Mouse (Mus musculus): Measurements from ENCODE around the gene Gm20388. TPM values are rescaled to one million over a fixed set of nuclear protein-coding genes. Genes with fewer than 3 reads are reported as not detected.

Gene Gm20388
- polyA plus RNA-seq, 1 experiment = 10.6 TPM

DNA sequence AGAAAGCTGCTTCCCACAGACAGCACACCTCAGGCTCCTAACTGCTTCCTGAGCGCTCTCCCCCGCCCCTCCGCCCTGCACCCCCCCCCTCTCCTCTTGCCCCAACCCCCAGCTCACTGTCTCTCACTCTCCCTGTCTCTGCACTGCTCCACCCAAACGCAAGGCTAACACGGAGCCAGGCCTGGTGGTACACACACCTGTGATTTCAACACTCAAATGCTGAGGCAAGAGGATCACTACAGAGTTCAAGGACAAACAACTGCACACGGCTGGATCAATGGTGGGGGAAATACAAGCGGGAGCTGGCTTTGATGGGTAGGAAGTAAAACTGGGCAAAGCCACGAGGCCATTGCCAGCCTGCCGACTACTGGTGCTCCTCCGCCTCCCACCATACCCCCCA lies 1026.0 kb downstream of the Gm20388 start:
- H3K4me1 ChIP-seq (ENCODE audit: control insufficient read depth, insufficient read depth, low read length) = no peaks in the 10 kb centered on the region; the same call in 1 of the 2 replicates

DNA sequence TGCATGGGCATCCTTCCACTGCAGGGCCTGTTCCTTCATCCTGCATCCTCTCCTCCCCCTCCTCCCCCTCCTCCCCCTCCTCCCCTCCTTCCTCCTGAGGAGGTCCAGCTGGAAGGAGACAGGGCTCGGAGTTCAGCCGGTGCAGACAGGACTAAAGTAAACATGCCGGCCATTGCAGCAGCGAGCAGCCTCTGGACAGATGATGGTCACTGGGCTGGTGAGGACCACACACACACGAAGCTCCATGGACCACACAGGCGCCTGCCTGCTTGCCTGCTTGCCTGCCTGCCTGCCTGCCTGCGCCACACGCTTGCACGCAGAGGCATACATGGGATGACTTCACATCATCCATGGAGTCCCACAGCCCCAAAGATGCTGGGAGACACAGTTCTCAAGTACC lies 1026.8 kb downstream of the Gm20388 start:
- Histone ChIP-seq H3K4me1 (ENCODE audit: control insufficient read depth, insufficient read depth, low read length) (no peaks in the 10 kb centered on the region; the same call in 1 of the 2 replicates), H3K4me3 (replicated peaks; ENCODE audit: control insufficient read depth, low read depth, low read length) (no peak overlapping the region), H3K27ac (ENCODE audit: control insufficient read depth, insufficient read depth, low read depth, low read length, poor library complexity) (no peak overlapping the region)
- TF ChIP-seq CTCF (IDR thresholded peaks at IDR 0.05; ENCODE audit: control insufficient read depth, insufficient read depth, low read length) = no peak
- WGBS = 48% methylated on average over 9 of the region's 9 CpGs

More for the DNA sequence above, 1026.0 kb downstream of the Gm20388 start:
- TF ChIP-seq POLR2A (IDR thresholded peaks at IDR 0.05; ENCODE audit: borderline replicate concordance, control insufficient read depth, low read depth, low read length) = no peak
- no peak for TF ChIP-seq CTCF (IDR thresholded peaks at IDR 0.05; ENCODE audit: control insufficient read depth, insufficient read depth, low read length)
- 34% methylated on average over 10 of the region's 10 CpGs for WGBS
- no peak overlapping the region for H3K4me3 ChIP-seq (replicated peaks; ENCODE audit: control insufficient read depth, low read depth, low read length)
- H3K27ac ChIP-seq (ENCODE audit: control insufficient read depth, insufficient read depth, low read depth, low read length, poor library complexity) = no peak overlapping the region

DNA sequence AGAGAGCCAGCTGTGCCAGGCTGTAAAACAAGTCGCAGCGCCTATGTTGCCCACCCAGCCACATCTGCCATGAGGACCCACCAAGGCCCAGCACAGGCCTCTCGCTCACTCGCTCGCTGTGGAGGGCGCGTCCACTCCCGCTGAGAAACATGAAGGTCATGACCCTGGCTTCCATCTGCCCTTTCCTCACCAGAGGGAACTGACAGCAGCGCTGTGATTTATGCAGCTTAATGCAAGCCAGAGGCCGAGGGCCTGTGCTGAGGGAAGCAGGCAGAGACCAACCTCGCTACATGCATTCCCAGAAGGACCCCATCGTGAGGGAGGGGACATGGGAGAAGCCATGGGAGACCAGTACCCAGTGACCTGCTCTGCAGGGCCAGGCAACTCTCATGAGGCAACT lies 1029.6 kb downstream of the Gm20388 start:
- H3K4me1 ChIP-seq (ENCODE audit: control insufficient read depth, insufficient read depth, low read length) = no peaks in the 10 kb centered on the region; the same call in 1 of the 2 replicates
- H3K27ac ChIP-seq (ENCODE audit: control insufficient read depth, insufficient read depth, low read depth, low read length, poor library complexity) = no peak overlapping the region
- H3K4me3 ChIP-seq (replicated peaks; ENCODE audit: control insufficient read depth, low read depth, low read length) = no peak overlapping the region
- TF ChIP-seq POLR2A (IDR thresholded peaks at IDR 0.05; ENCODE audit: borderline replicate concordance, control insufficient read depth, low read depth, low read length) (no peak), CTCF (IDR thresholded peaks at IDR 0.05; ENCODE audit: control insufficient read depth, insufficient read depth, low read length) (no peak)
- 52% methylated on average over 12 of the region's 12 CpGs for WGBS

DNA sequence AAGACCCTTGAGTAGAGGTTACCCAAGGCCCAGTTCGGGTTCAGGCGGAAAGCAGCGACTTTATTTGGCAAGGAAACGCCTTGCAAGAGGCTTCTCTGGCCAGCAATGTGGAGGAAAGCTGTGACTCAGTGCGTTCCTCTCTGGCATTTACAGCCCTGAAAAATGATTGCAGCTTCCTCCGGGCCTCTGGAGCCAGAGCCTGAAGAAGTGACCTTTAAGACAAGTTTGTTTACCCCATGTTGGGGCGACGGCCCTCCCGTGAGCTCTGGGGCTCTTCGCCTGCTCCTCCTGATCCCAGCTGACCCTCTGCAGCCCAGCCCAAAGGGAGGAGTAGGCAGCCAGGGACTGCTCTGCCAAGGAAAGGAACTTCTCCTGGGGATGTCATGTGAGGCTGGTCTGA lies 1036.6 kb downstream of the Gm20388 start:
- WGBS = 28% methylated on average over 10 of the region's 10 CpGs
- TF ChIP-seq CTCF (IDR thresholded peaks at IDR 0.05; ENCODE audit: control insufficient read depth, insufficient read depth, low read length) (no peak), POLR2A (IDR thresholded peaks at IDR 0.05; ENCODE audit: borderline replicate concordance, control insufficient read depth, low read depth, low read length) (no peak)
- no peak overlapping the region for H3K4me3 ChIP-seq (replicated peaks; ENCODE audit: control insufficient read depth, low read depth, low read length)

DNA sequence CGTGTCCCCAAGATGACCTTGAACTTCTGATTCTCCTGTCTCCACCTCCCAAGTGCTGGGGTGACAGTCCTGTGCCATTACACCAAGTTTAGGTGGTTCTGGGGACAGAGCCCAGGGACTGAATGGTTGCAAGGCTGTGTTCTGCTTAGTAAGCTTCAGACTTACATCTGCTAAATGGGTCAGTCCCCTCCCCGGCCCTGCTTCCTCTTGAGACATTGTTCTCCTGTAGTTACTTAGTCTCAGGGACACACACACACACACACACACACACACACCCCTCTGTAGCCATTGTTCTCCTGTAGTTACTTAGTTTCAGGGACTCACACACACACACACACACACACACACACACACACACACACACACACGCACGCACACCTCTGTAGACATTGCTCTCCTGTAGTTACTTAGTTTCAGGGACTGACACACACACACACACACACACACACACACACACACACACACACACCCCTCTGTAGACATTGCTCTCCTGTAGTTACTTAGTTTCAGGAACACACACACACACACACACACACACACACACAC lies 1037.5 kb downstream of the Gm20388 start:
- Histone ChIP-seq H3K27ac (ENCODE audit: control insufficient read depth, insufficient read depth, low read depth, low read length, poor library complexity) (no peak overlapping the region), H3K4me3 (replicated peaks; ENCODE audit: control insufficient read depth, low read depth, low read length) (no peak overlapping the region), H3K4me1 (ENCODE audit: control insufficient read depth, insufficient read depth, low read length) (no peaks in the 10 kb centered on the region)
- TF ChIP-seq POLR2A (IDR thresholded peaks at IDR 0.05; ENCODE audit: borderline replicate concordance, control insufficient read depth, low read depth, low read length) (no peak), CTCF (IDR thresholded peaks at IDR 0.05; ENCODE audit: control insufficient read depth, insufficient read depth, low read length) (no peak)
- WGBS = 46% methylated on average over 4 of the region's 4 CpGs

More for the DNA sequence above, 1036.6 kb downstream of the Gm20388 start:
- Histone ChIP-seq H3K4me1 (ENCODE audit: control insufficient read depth, insufficient read depth, low read length) (no peaks in the 10 kb centered on the region), H3K27ac (ENCODE audit: control insufficient read depth, insufficient read depth, low read depth, low read length, poor library complexity) (no peak overlapping the region)

DNA sequence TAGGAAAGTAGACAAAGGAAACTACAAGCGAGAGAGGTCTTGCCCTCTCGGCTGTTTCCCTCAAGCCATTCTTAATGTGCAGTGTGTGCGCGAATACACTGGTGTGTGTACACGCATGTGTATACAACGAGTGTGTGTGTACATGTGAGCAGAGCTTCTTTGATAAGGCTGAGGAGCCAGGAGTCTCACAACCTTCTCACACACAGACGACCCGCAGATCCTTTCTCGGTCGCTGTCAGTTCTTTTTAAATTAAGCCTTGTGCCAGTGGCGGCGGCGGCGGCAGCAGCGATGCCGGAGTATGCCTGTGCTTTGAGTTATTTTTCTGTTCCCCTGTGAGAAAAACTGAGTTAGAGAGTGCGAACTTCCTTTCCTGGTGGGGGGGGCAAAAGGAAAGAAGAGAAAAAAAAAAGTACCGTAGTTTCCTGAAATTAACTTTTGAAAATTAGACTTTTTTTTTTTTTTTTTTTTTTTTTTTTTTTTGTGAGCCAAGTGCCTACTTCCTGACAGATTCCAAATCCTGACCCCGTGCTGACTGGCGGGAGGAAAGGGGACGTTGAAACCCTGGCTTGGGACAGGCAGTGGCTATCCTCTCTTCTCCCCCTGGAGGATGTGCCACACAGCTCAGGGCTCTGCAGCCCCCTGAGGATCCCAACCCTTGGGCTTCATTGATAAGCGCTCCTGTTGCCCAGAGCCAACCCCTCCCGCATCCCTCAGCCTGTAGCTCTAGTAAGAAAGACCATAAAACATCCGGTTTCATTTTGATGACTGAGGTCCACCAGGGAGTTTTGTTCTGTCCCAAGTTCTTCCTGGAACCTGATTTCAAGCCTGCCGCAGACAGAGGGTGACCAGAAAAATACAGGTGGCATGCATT lies 1038.2 kb downstream of the Gm20388 start:
- WGBS = 6% methylated on average over 25 of the region's 25 CpGs
- no peak overlapping the region for H3K27ac ChIP-seq (ENCODE audit: control insufficient read depth, insufficient read depth, low read depth, low read length, poor library complexity)

DNA sequence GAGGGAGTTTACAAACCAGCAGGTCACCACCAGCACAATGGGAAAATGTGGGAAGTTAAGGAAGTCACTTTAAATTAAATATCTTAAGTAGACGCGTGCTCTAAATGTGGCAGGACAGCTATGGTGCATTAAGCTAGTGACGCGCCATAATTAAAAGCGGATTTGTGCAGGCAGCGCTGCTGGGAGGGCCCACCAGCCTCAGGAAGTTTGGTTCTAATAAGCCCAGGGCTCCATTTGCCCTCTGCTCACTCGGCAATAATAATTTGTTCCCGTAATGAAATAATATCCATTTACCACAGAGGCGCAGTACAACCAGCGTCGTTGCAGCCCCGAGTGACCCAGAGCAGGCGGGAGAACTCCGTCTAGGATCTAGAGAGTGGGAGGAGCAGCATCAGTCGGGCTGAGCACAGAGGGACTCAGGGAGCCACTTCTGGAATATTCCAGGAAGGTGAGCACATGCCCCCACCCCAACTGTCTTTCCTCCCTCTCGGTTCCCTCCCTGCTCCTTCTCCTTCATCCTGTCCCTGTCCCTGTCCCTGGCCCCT lies 1040.1 kb downstream of the Gm20388 start:
- Histone ChIP-seq H3K27ac (ENCODE audit: control insufficient read depth, insufficient read depth, low read depth, low read length, poor library complexity) (no peak overlapping the region), H3K4me1 (ENCODE audit: control insufficient read depth, insufficient read depth, low read length) (0 out of 2 replicates have a peak, but pooled peaks cover 1% of the 10 kb centered on the region), H3K4me3 (replicated peaks; ENCODE audit: control insufficient read depth, low read depth, low read length) (no peak overlapping the region)
- no peak for TF ChIP-seq POLR2A (IDR thresholded peaks at IDR 0.05; ENCODE audit: borderline replicate concordance, control insufficient read depth, low read depth, low read length)
- no peak for TF ChIP-seq CTCF (IDR thresholded peaks at IDR 0.05; ENCODE audit: control insufficient read depth, insufficient read depth, low read length)
- 71% methylated on average over 16 of the region's 16 CpGs for WGBS

More for the DNA sequence above, 1038.2 kb downstream of the Gm20388 start:
- TF ChIP-seq POLR2A (IDR thresholded peaks at IDR 0.05; ENCODE audit: borderline replicate concordance, control insufficient read depth, low read depth, low read length) (no peak), CTCF (IDR thresholded peaks at IDR 0.05; ENCODE audit: control insufficient read depth, insufficient read depth, low read length) (no peak)
- no peak overlapping the region for H3K4me3 ChIP-seq (replicated peaks; ENCODE audit: control insufficient read depth, low read depth, low read length)
- H3K4me1 ChIP-seq (ENCODE audit: control insufficient read depth, insufficient read depth, low read length) = 0 out of 2 replicates have a peak, but pooled peaks cover 1% of the 10 kb centered on the region

DNA sequence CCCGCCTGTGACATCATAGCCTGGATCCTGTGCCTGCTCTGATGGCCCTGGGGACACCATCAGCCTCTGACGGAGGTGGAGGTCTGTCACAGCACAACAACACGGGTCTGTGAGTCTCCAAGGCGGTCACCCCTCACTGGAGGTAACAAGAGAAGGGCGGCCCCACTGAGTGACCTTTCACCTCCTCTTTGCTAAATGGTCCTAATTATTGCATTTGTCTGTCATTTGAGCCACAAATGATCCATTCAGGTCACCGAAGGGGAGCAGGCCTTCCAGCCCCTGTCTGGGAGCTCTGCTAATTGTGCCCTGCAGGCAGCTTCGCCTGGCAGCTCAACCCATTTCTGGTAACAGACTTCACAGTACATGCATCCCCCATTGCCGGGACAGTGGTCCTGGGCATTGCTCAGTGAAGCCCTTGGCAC lies 1048.8 kb downstream of the Gm20388 start:
- 66% methylated on average over 8 of the region's 8 CpGs for WGBS
- no peaks in the 10 kb centered on the region for H3K4me1 ChIP-seq (ENCODE audit: control insufficient read depth, insufficient read depth, low read length)
- TF ChIP-seq POLR2A (IDR thresholded peaks at IDR 0.05; ENCODE audit: borderline replicate concordance, control insufficient read depth, low read depth, low read length) (no peak), CTCF (IDR thresholded peaks at IDR 0.05; ENCODE audit: control insufficient read depth, insufficient read depth, low read length) (no peak)

More for the DNA sequence above, 1048.8 kb downstream of the Gm20388 start:
- no peak overlapping the region for H3K4me3 ChIP-seq (replicated peaks; ENCODE audit: control insufficient read depth, low read depth, low read length)
- H3K27ac ChIP-seq (ENCODE audit: control insufficient read depth, insufficient read depth, low read depth, low read length, poor library complexity) = no peak overlapping the region

All from bone marrow, adult 2 months (tissue).